Mouse (Mus musculus): ENCODE results near the gene Abhd17c.

DNA sequence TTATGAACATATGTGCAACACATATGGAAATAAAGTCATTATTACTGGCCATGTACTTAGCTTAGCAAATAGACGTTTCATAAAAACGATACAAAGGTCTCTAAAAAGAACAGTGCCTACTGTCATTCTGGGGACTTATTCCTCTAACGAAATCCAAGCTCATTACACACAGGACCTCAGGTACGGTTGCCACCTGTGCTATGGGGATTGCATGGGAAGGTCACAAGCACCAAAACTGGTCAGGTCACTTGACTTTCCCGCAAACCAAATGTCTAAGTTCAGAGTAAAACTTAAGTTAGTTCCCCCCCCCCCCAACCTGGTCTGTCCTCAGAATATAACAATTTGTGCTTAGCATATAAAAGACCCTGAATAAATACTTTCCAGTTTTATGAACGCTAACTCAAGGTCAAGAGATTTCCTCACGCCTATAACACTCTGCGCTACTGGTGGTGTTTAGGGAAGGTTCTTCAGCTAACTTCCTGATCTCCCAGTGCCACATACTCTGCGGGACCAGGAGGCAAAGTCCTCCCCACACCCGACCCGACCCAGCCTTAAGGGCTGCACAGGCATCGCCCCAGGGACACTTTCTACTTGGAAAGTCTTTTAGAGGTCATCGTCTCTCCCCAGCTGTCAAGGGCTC lies 1.2 kb downstream of the Abhd17c start:
- no peak for TF ChIP-seq CTCF (IDR thresholded peaks at IDR 0.05; ENCODE audit: extremely low read depth, insufficient read length, insufficient replicate concordance, low read depth, low read length)
- peak; percentile 56 for TF ChIP-seq POLR2A (IDR thresholded peaks at IDR 0.05; ENCODE audit: low read depth, low read length)

Measured in small intestine, adult 2 months (tissue).